Mouse (Mus musculus) megakaryocyte, embryonic 14.5 days (primary cell): ENCODE measurements around the gene Ago3.

Experiments
- FLI1 ChIP-seq: IDR thresholded peaks from 2 replicates; pipeline ENCODE4 v1.6.1; 2012; ENCODE audit warnings: low read length, inconsistent platforms, mixed read lengths
- GATA1 ChIP-seq: IDR thresholded peaks from 3 replicates; pipeline ENCODE4 v1.6.1; 2012; ENCODE audit warnings: mixed read lengths, low read length, inconsistent platforms, borderline replicate concordance

DNA sequence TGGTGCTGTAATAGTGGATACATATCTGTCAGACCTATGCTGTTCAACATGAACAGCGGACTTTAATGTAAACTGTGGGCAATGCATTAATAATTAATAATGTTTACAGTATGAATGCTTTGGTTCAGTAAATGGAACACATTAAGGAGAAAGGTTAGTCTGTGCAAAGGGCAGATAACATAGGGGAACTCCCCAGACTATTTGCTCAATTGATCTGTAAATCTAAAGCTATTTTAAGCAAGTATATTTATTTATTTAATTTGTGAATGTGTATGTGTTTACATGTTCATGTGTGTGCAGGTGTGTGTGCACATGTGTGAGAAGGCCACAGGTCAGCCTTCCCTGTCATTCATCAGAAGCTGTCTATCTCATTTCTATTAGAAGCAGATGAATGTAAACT is 69.3 kb downstream of the Ago3 start:
- TF ChIP-seq GATA1: no peak
- TF ChIP-seq FLI1: no peak
